Mouse (Mus musculus) regulatory T cell (primary cell): Measurements from ENCODE around the gene Gm26727.
"Not testable (repeated sequence)": the region's sequence is repeated elsewhere in the genome, so short reads cannot be mapped to it uniquely, and the experiment has no call there.

ENCODE experiments used
- in situ Hi-C: fragments of 300-600 bp; cut with MboI, MseI; formaldehyde crosslinking; loops from one replicate; pipeline ENCODE4 v1.15.1; 2025; ENCODE audit warnings: high pct_unique_total_duplicates

Gm26727 gene

GRCm38 (mm10) chr2:67433081-67433480, at the start of gene Gm26727:
Gene Gm26727, minus strand, starts transcription at chr2:67433181.
- in situ Hi-C loops, result no loop called here

- in situ Hi-C loops, result loop anchor here (5.0 kb wide), 1 partner anchor 104 kb away; no protein-coding TSS in a partner anchor
Measured at GRCm38 (mm10) chr2:67481051-67481450, 48.1 kb upstream of the Gm26727 start.

GRCm38 (mm10) chr2:67477753-67478152, 44.8 kb upstream of the Gm26727 start:
- in situ Hi-C loops, result no loop called here

- in situ Hi-C loops, result not testable (repeated sequence)
Measured at GRCm38 (mm10) chr2:67470030-67470429, 37.0 kb upstream of the Gm26727 start.

GRCm38 (mm10) chr2:67467036-67467435, 34.1 kb upstream of the Gm26727 start:
- in situ Hi-C loops, result no loop called here

- in situ Hi-C loops, result no loop called here
Measured at GRCm38 (mm10) chr2:67460857-67461256, 27.9 kb upstream of the Gm26727 start.

GRCm38 (mm10) chr2:67447206-67447605, 14.2 kb upstream of the Gm26727 start:
- in situ Hi-C loops, result no loop called here

- in situ Hi-C loops, result no loop called here
Measured at GRCm38 (mm10) chr2:67446772-67447171, 13.8 kb upstream of the Gm26727 start.

- in situ Hi-C loops, result no loop called here
Measured at GRCm38 (mm10) chr2:67445780-67446179, 12.8 kb upstream of the Gm26727 start, which contains the start of gene Xirp2. Gene Xirp2, plus strand, starts transcription at chr2:67446002.

GRCm38 (mm10) chr2:67438309-67438708, 5.3 kb upstream of the Gm26727 start:
- in situ Hi-C loops, result no loop called here

- in situ Hi-C loops, result no loop called here
Measured at GRCm38 (mm10) chr2:67422799-67423198, 10.2 kb downstream of the Gm26727 start.

- in situ Hi-C loops, result no loop called here
Measured at GRCm38 (mm10) chr2:67420853-67421252, 12.1 kb downstream of the Gm26727 start.

- in situ Hi-C loops, result not testable (repeated sequence)
Measured at GRCm38 (mm10) chr2:67413425-67413824, 19.6 kb downstream of the Gm26727 start, which contains the start of gene Gm21830. Gene Gm21830, plus strand, starts transcription at chr2:67413725.
